Mouse (Mus musculus) MEL-GATA-1-ER (cell line): Measurements from ENCODE around the gene Krt33b.

Experiments used
- DNase-seq: peaks from one replicate; pipeline ENCODE4 v3.0.0-alpha.2; 2012; ENCODE audit warnings: low read depth; ENCODE audit errors: extremely low read depth

Gene Krt33b

GRCm38 (mm10) chr11:100029768-100030167 is at the start of gene Krt33b:
Gene Krt33b (minus strand): TSS chr11:100029868.
- DNase-seq, result no peak

- DNase-seq, result no peak
Observed at GRCm38 (mm10) chr11:100073873-100074272, 44.2 kb upstream of the Krt33b start.

- no peak for DNase-seq
Observed at GRCm38 (mm10) chr11:100067293-100068036, 37.8 kb upstream of the Krt33b start.

- DNase-seq, result no peak
Observed at GRCm38 (mm10) chr11:100066236-100067010, 36.8 kb upstream of the Krt33b start.

- no peak for DNase-seq
Observed at GRCm38 (mm10) chr11:100058875-100059274, 29.2 kb upstream of the Krt33b start.

- no peak for DNase-seq
Observed at GRCm38 (mm10) chr11:100055686-100056655, 26.3 kb upstream of the Krt33b start.

- no peak for DNase-seq
Observed at GRCm38 (mm10) chr11:100050451-100050850, 20.8 kb upstream of the Krt33b start, which contains the start of gene Krt31. Gene Krt31 (minus strand): TSS chr11:100050551.

- DNase-seq, result no peak
Observed at GRCm38 (mm10) chr11:100047193-100047592, 17.5 kb upstream of the Krt33b start.

- DNase-seq, result no peak
Observed at GRCm38 (mm10) chr11:100046303-100046866, 16.7 kb upstream of the Krt33b start.

- no peak for DNase-seq
Observed at GRCm38 (mm10) chr11:100041454-100041853, 11.8 kb upstream of the Krt33b start, which contains the start of gene Krt34. Gene Krt34 (minus strand): TSS chr11:100041554.

- no peak for DNase-seq
Observed at GRCm38 (mm10) chr11:100021438-100021837, 8.2 kb downstream of the Krt33b start.

GRCm38 (mm10) chr11:100019466-100019865 is 10.2 kb downstream of the Krt33b start:
- DNase-seq, result no peak

- no peak for DNase-seq
Observed at GRCm38 (mm10) chr11:100016112-100016511, 13.6 kb downstream of the Krt33b start, which contains the start of gene Krt33a. Gene Krt33a (minus strand): TSS chr11:100016212.

GRCm38 (mm10) chr11:100013691-100014171 is 15.9 kb downstream of the Krt33b start:
- DNase-seq, result no peak

GRCm38 (mm10) chr11:100010682-100011081 is 19.0 kb downstream of the Krt33b start:
- DNase-seq, result no peak

- no peak for DNase-seq
Observed at GRCm38 (mm10) chr11:100008336-100008735, 21.3 kb downstream of the Krt33b start.

GRCm38 (mm10) chr11:100006624-100007023 is 23.0 kb downstream of the Krt33b start:
- no peak for DNase-seq

- no peak for DNase-seq
Observed at GRCm38 (mm10) chr11:100005905-100006304, 23.8 kb downstream of the Krt33b start.

- DNase-seq, result no peak
Observed at GRCm38 (mm10) chr11:100004846-100005245, 24.8 kb downstream of the Krt33b start.

GRCm38 (mm10) chr11:99999091-99999490 is 30.6 kb downstream of the Krt33b start:
- no peak for DNase-seq

GRCm38 (mm10) chr11:99994384-99994661 is 35.3 kb downstream of the Krt33b start:
- DNase-seq, result no peak
